Mouse (Mus musculus) urinary bladder, postnatal 14 days (tissue): ENCODE results near the gene Zfp708.
A peak's percentile ranks its signal among the peaks of the same experiment; 100 is the strongest.
"Not testable (repeated sequence)": the region's sequence is repeated elsewhere in the genome, so short reads cannot be mapped to it uniquely, and the experiment has no call there.

Experiments used
- DNase-seq: peaks from one replicate; pipeline ENCODE4 v3.0.0; 2021; ENCODE audit warnings: low spot score

Gene Zfp708

GRCm38 (mm10) chr13:67097876-67098275 is at the start of gene Zfp708:
Gene Zfp708, minus strand, starts transcription at chr13:67097976.
- DNase-seq = no peak

- peak; percentile 79 for DNase-seq
Measured at GRCm38 (mm10) chr13:67128038-67128721, 30.4 kb upstream of the Zfp708 start.

- DNase-seq = not testable (repeated sequence)
Measured at GRCm38 (mm10) chr13:67127507-67127906, 29.7 kb upstream of the Zfp708 start.

- DNase-seq = no peak
Measured at GRCm38 (mm10) chr13:67124460-67124859, 26.7 kb upstream of the Zfp708 start.

- not testable (repeated sequence) for DNase-seq
Measured at GRCm38 (mm10) chr13:67121360-67121759, 23.6 kb upstream of the Zfp708 start, which contains the start of gene Zfp759. Gene Zfp759, plus strand, starts transcription at chr13:67121660.

GRCm38 (mm10) chr13:67116163-67116562 is 18.4 kb upstream of the Zfp708 start, which contains the start of gene Rslcan18:
Gene Rslcan18, minus strand, starts transcription at chr13:67116263.
- DNase-seq = not testable (repeated sequence)

GRCm38 (mm10) chr13:67113287-67113686 is 15.5 kb upstream of the Zfp708 start:
- no peak for DNase-seq

GRCm38 (mm10) chr13:67112096-67112495 is 14.3 kb upstream of the Zfp708 start:
- no peak for DNase-seq

GRCm38 (mm10) chr13:67108821-67109206 is 11.0 kb upstream of the Zfp708 start:
- no peak for DNase-seq

- DNase-seq = peak; percentile 91
Measured at GRCm38 (mm10) chr13:67108194-67108820, 10.5 kb upstream of the Zfp708 start, which contains the start of gene Gm28557. Gene Gm28557, minus strand, starts transcription at chr13:67108604.

GRCm38 (mm10) chr13:67107681-67108080 is 9.9 kb upstream of the Zfp708 start:
- DNase-seq = no peak

- no peak for DNase-seq
Measured at GRCm38 (mm10) chr13:67090154-67090553, 7.6 kb downstream of the Zfp708 start.

- DNase-seq = no peak
Measured at GRCm38 (mm10) chr13:67081946-67082345, 15.8 kb downstream of the Zfp708 start.

- DNase-seq = peak; percentile 73
Measured at GRCm38 (mm10) chr13:67081142-67081713, 16.5 kb downstream of the Zfp708 start.

GRCm38 (mm10) chr13:67077244-67077643 is 20.5 kb downstream of the Zfp708 start:
- DNase-seq = no peak

- DNase-seq = no peak
Measured at GRCm38 (mm10) chr13:67072786-67073185, 25.0 kb downstream of the Zfp708 start.

GRCm38 (mm10) chr13:67065386-67065785 is 32.4 kb downstream of the Zfp708 start:
- no peak for DNase-seq

- no peak for DNase-seq
Measured at GRCm38 (mm10) chr13:67062427-67062826, 35.3 kb downstream of the Zfp708 start.

- peak; percentile 93 for DNase-seq
Measured at GRCm38 (mm10) chr13:67060786-67061358, 36.9 kb downstream of the Zfp708 start, which contains the start of gene Zfp712. Gene Zfp712, minus strand, starts transcription at chr13:67061170.

GRCm38 (mm10) chr13:67060161-67060785 is 37.5 kb downstream of the Zfp708 start:
- no peak for DNase-seq
